Mouse (Mus musculus) kidney, adult 2 months (tissue): ENCODE measurements around the gene Nol3. TPM values are rescaled to one million over a fixed set of nuclear protein-coding genes. Genes with fewer than 3 reads are reported as not detected.

Source experiments
- DNase-seq: peaks from one replicate; pipeline ENCODE4 v3.0.0; 2021
- H3K27ac ChIP-seq: fragments of 200-500 bp; 2 replicates; pipeline ENCODE4 v1.5.1; 2012; ENCODE audit warnings: low read depth, low read length, control low read depth, inconsistent platforms; ENCODE audit not compliant: insufficient read depth
- H3K27me3 ChIP-seq: fragments of 200-500 bp; replicated peaks from 2 replicates; pipeline ENCODE4 v1.6.1; 2012; ENCODE audit warnings: mild to moderate bottlenecking, moderate library complexity, low read length, inconsistent platforms; ENCODE audit not compliant: control insufficient read depth, insufficient read depth
- H3K36me3 ChIP-seq: fragments of 200-500 bp; 2 replicates; pipeline ENCODE4 v1.6.1; 2012; ENCODE audit warnings: mild to moderate bottlenecking, moderate library complexity, low read length, inconsistent platforms; ENCODE audit not compliant: control insufficient read depth, insufficient read depth
- H3K4me1 ChIP-seq: fragments of 200-500 bp; 2 replicates; pipeline ENCODE4 v1.6.1; 2011; ENCODE audit warnings: low read length; ENCODE audit not compliant: control insufficient read depth, insufficient read depth
- H3K4me3 ChIP-seq: fragments of 200-500 bp; 2 replicates; pipeline ENCODE4 v1.5.1; 2011; ENCODE audit warnings: mild to moderate bottlenecking, low read depth, low read length, control low read depth; ENCODE audit not compliant: insufficient read depth
- CTCF ChIP-seq: fragments of 200-500 bp; conservative IDR thresholded peaks from 2 replicates; pipeline ENCODE4 v1.5.1; 2011; ENCODE audit warnings: low read depth, mild to moderate bottlenecking, control low read depth, low read length, moderate library complexity, mixed read lengths; ENCODE audit not compliant: insufficient read depth, insufficient read length
- POLR2A ChIP-seq: fragments of 200-500 bp; IDR thresholded peaks from one replicate; pipeline ENCODE4 v1.6.1; 2011; ENCODE audit warnings: low read depth, low read length, control low read depth
- WGBS: fragments of 180-500 bp; shearing (Covaris S2); methylation state at CpG from one replicate; pipeline ENCODE4 v1.1.7; 2018; 5-methylcytosine and 5-hydroxymethylcytosine counted together
- polyA plus RNA-seq: library from polyadenylated mRNA; depleted of rRNA; stranded (reverse); fragments of >200 nt; gene quantifications from 2 replicates; pipeline ENCODE4 v1.2.3, GENCODE M21; 2012

The Nol3 gene
- polyA plus RNA-seq, 1 experiment = 5.6 TPM

DNA sequence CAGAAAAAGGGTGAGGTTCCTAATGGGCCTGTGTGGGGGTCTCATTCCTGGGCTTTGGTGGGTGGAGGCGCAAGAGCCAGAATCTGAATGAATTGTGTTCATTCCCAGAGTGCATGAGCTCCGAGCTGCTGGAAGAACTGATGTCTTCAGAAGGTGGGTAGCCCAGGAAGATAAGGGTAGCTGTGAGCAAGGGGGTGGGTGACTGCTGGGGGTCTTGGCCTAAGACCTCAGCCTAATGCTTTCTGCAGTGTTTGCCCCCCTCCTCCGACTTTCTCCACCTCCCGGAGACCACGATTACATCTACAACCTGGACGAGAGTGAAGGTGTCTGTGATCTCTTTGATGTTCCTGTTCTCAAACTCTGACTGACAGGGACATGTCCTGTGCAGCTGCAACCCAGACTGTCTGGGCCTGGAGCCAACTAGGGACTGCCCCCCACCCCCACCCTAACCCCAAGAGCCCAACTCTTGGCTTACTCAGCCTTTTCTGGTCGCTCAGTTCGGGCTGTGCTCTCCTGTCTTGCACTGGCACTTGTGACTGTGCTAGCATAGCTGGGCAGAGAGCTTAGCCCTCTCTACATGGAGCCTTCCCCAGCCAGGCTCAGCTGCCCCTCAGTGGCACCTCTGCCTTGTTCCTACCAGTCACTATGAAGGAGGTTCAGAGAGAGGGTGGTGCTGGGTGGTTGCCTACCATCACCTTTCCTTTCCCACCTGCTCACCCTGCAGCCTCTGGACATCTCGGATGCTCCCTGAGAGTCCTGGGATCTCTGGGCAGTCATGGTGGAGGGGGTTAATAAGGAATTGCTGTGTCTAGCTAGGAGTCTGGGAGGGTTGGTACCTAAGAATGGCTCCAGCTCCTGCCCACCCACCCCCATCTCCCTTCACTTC is 28.6 kb downstream of the Nol3 start:
- Histone ChIP-seq H3K27ac (no peak overlapping the region), H3K4me1 (peaks cover 9% of the 10 kb centered on the region; the same call in 1 of the 2 replicates), H3K4me3 (no peak overlapping the region), H3K36me3 (no peaks in the 10 kb centered on the region; the same call in none of the 2 replicates), H3K27me3 (no peaks in the 10 kb centered on the region)
- 55% methylated on average over 9 of the region's 9 CpGs for WGBS
- TF ChIP-seq POLR2A (no peak), CTCF (no peak)
- DNase-seq = no peak

DNA sequence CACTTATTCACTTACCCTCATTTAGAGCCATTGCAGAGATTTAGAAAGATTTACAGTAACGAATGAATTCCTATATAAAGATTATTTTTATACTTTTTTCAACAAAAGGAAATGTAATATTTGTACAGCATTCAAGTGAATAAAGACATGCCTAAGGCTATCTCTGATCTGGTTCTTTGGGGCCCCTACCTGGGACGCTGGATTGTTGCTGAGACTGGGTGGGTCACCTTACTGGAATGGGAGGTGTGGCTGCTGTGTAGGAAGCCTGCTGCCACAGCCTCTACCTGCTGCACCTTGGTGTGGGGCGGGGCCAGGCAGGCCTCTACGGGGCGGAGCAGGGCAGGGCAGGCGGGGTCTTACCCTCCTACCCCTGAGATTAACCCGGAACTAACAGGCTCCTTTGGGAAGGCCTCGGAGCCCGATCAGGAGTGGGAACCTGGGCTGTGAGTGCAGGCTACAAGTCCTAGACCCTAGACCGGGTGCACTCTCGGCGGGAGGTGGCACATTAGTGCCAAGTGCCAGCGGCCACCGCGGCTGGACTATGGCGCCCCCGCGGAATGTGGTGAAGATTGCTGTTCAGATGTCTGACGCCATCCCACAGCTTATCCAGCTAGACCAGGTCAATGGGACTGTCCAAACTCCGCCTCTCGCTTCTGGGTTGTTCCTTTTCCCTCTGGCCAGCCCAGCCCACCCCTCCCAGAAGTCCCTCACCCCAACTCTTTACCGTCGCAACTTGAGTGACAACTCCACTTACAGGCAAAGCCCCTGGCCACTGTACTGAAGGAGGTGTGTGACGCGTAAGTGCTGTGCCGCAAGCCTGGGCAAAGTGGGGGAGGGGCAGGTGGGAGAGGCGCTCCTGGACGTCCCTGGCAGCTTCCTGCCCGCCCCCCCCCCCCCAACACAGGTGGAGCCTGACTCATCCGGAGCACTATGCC is 29.5 kb downstream of the Nol3 start, which contains the start of gene Elmo3:
TSS of gene Elmo3 (plus strand) at position 391 of the 935 bp plus-strand sequence.
- H3K4me3 ChIP-seq = peak within 1 kb of the TSS; percentile 66
- peak within 1 kb of the TSS; percentile 60 for H3K27ac ChIP-seq
- TF ChIP-seq POLR2A (peak; percentile 77), CTCF (0 out of 2 replicates have a peak, but pooled peaks have one; percentile 4)
- WGBS = 6% methylated on average over 27 of the region's 30 CpGs
- DNase-seq = peak; percentile 93
- H3K27me3 ChIP-seq = no peaks in the 10 kb centered on the region
- peaks cover 9% of the 10 kb centered on the region; the same call in 1 of the 2 replicates for H3K4me1 ChIP-seq
- no peaks in the 10 kb centered on the region; the same call in 1 of the 2 replicates for H3K36me3 ChIP-seq

DNA sequence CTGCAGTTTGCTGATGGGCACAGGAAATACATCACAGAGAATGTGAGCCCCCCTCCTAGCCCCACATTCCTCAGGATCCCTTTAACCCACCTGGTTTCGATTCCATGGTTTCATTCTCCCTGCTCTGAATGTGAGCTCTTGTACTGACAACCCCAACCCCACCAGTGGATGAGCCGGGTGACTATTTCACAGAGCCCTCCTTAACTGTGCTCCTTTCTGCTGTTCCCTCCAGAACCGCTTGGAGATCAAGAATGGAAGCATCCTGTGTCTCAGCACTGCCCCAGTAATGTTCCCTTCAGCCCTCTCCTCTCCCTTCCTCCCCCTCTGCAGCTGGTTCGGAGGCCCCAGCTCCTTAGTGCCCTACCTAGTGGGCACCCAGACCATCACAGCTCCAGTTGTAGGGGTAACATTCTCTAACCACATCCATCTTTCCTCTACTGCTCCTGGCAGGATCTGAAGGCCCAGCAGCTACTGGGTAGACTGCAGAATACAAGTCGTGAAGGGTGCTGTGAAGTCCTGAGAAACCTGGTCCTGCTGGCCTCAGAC is 30.3 kb downstream of the Nol3 start:
- Histone ChIP-seq H3K4me1 (peaks cover 9% of the 10 kb centered on the region; the same call in 1 of the 2 replicates), H3K27me3 (no peaks in the 10 kb centered on the region), H3K4me3 (peak overlapping the region; percentile 66), H3K27ac (no peak overlapping the region), H3K36me3 (no peaks in the 10 kb centered on the region; the same call in 1 of the 2 replicates)
- DNase-seq = no peak
- no peak for TF ChIP-seq CTCF
- TF ChIP-seq POLR2A = no peak
- 24% methylated on average over 5 of the region's 5 CpGs for WGBS

DNA sequence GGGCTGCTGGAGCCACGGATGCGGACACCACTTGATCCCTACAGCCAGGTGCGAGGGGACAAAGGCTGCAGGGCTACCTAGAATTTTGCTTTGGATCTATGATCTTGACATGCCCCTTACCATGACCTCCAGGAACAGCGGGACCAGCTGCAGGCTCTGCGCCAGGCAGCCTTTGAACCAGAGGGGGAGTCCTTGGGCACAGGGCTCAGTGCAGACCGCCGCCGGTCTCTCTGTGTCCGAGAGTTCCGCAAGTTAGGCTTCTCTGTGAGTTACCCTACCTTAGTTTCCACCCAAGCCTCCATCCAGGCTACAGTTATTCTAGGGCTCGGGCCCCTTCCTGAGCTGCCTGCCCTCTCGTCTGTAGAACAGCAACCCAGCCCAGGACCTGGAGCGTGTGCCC is 31.7 kb downstream of the Nol3 start:
- DNase-seq = no peak
- TF ChIP-seq POLR2A = no peak
- no peaks in the 10 kb centered on the region for H3K27me3 ChIP-seq
- H3K4me3 ChIP-seq = no peak overlapping the region
- H3K36me3 ChIP-seq = no peaks in the 10 kb centered on the region
- 82% methylated on average over 13 of the region's 13 CpGs for WGBS
- peaks cover 9% of the 10 kb centered on the region; the same call in 1 of the 2 replicates for H3K4me1 ChIP-seq
- no peak overlapping the region for H3K27ac ChIP-seq

DNA sequence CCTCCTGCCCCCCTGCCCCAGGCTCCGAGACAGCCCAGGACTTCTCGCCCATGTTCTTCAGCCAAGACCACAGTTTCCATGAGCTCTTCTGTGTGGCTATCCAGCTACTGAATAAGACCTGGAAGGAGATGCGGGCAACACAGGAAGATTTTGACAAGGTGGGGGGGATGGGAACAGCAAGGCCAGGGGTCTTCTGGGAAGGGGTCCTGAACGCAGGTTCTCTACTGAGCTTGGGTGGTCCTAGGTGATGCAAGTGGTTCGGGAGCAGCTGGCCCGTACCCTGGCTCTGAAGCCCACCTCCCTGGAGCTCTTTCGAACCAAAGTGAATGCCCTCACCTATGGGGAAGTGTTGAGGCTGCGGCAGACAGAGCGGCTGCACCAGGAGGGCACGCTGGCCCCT is 32.5 kb downstream of the Nol3 start:
- no peak for TF ChIP-seq POLR2A
- TF ChIP-seq CTCF = no peak
- no peak for DNase-seq
- Histone ChIP-seq H3K4me1 (peaks cover 9% of the 10 kb centered on the region; the same call in 1 of the 2 replicates), H3K4me3 (no peak overlapping the region), H3K27me3 (no peaks in the 10 kb centered on the region), H3K36me3 (no peaks in the 10 kb centered on the region), H3K27ac (no peak overlapping the region)
- WGBS = 95% methylated on average over 10 of the region's 10 CpGs

DNA sequence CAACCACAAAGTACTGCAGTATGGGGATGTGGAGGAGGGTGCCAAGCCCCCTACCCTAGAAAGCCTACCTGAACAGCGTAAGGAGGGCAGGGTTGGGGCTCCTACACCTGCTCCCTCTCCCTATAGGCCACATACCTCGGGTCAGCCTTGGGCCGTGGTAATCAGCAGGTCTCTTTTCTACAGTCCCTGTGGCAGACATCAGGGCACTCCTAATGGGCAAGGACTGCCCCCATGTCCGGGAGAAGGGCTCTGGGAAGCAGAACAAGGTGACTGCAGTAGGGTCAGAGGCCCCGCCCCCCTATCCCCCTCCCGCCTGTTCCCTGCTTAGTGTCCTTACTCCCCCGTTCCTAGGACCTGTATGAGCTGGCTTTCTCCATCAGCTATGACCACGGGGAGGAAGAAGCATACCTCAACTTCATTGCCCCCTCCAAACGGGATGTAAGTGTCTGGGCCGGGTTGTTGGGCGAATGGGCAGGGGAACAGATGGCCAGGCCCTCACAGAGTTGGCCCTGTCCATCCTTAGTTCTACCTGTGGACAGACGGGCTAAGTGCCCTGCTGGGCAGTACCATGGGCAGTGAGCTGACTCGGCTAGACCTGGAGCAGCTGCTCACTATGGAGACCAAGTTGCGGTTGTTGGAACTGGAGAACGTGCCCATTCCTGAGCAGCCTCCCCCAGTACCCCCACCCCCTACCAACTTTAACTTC is 33.4 kb downstream of the Nol3 start:
- no peak overlapping the region for H3K27ac ChIP-seq
- no peaks in the 10 kb centered on the region for H3K36me3 ChIP-seq
- no peaks in the 10 kb centered on the region for H3K27me3 ChIP-seq
- TF ChIP-seq POLR2A = no peak
- TF ChIP-seq CTCF = no peak
- no peak overlapping the region for H3K4me3 ChIP-seq
- H3K4me1 ChIP-seq = peaks cover 9% of the 10 kb centered on the region; the same call in 1 of the 2 replicates
- DNase-seq = no peak
- 75% methylated on average over 15 of the region's 15 CpGs for WGBS
